Comparison of ENCODE assay signal across 9 mouse cellular contexts in the genomic region with DNA sequence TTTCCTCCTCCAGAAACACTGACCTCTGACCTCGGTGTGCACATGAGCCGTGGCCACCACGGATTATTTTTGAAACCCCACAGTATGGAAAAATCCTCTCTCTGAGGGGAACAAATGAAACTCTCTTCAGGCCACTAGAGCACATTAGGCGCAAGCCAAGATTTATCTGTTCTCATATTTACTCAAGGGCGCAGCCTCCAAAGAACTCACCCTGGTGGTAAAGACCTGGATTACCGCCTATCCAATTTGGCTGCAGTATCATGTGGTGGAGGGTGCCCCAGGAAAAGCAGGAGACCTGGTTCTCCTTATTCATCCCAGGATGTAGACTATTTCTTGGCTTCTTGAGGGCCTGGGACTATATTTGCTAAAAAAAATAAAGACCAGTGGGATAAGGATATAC. TPM values are rescaled to one million over a fixed set of nuclear protein-coding genes. Genes with fewer than 3 reads are reported as not detected.
"Had no signal": no experiment of that assay in that cellular context is flagged by ENCODE, and none has a peak within 500 bp of the region (broad histone marks: within the 10 kb centered on the region; RNA-seq: fewer than 3 reads in every experiment).

No protein-coding gene starts in this region.

- H3K27ac ChIP-seq: left cerebral cortex, adult 2 months; limb, embryonic 10.5 days; liver, embryonic 13.5 days; lung, embryonic 15.5 days; midbrain, embryonic 10.5 days; neural tube, embryonic 15.5 days had no signal

- H3K36me3 ChIP-seq: limb, embryonic 10.5 days; liver, embryonic 13.5 days; lung, embryonic 15.5 days; midbrain, embryonic 10.5 days; neural tube, embryonic 15.5 days had no signal

- H3K4me1 ChIP-seq: liver, embryonic 13.5 days; neural tube, embryonic 15.5 days had no signal

- H3K9me3 ChIP-seq: limb, embryonic 10.5 days; liver, embryonic 13.5 days; lung, embryonic 15.5 days; midbrain, embryonic 10.5 days; neural tube, embryonic 15.5 days had no signal

- H3K4me2 ChIP-seq: liver, embryonic 13.5 days; lung, embryonic 15.5 days; neural tube, embryonic 15.5 days had no signal

- H3K4me3 ChIP-seq: left cerebral cortex, adult 2 months; limb, embryonic 10.5 days; liver, embryonic 13.5 days; lung, embryonic 15.5 days; midbrain, embryonic 10.5 days; myocyte; neural tube, embryonic 15.5 days had no signal

- DNase-seq: liver, embryonic 13.5 days; thymus, adult 18-20 months had no signal

- H3K27me3 ChIP-seq: liver, embryonic 13.5 days; lung, embryonic 15.5 days; neural tube, embryonic 15.5 days had no signal

- ATAC-seq: liver, postnatal 0 days had no signal

- H3K9ac ChIP-seq: liver, embryonic 13.5 days; liver, postnatal 0 days; lung, embryonic 15.5 days; neural tube, embryonic 15.5 days had no signal

RNA-seq across cellular contexts. Expression of gene Kdr, which starts 48.5 kb away (rescaled TPM):
- polyA plus RNA-seq: myocyte had no signal
